Mouse (Mus musculus): ENCODE results near the gene Oma1.

DNA sequence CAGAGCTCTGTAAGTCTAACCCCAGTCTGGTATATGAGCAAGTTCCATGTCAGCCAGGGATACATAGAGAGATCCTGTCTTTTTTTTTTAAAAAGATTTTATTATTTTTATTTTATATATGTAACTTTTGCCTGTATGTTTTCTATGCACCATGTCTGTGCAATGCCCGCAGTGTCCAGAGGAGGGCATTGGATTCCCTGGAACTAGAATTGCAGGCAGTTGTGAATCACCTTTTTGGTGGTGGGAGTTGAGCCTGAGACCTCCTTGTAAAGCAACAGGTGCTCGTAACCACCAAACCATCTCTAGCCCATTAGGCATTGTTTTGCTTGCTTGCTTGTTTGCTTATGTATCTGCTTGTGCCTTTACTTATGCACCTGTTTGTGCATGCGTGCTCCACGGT is 35.6 kb downstream of the Oma1 start:
- TF ChIP-seq CTCF (IDR thresholded peaks at IDR 0.05; ENCODE audit: low read depth, low read length), result peak; percentile 47; the same call in 1 of the 2 replicates
- TF ChIP-seq POLR2A (IDR thresholded peaks at IDR 0.05; ENCODE audit: extremely low read depth, insufficient read depth, low read length), result no peak
